Mouse (Mus musculus): ENCODE results near the gene Kmt5b. TPM values are rescaled to one million over a fixed set of nuclear protein-coding genes. Genes with fewer than 3 reads are reported as not detected.

The Kmt5b gene
- total and polyA plus RNA-seq, 2 experiments from 2014 or later = 38.1 to 103 TPM

DNA sequence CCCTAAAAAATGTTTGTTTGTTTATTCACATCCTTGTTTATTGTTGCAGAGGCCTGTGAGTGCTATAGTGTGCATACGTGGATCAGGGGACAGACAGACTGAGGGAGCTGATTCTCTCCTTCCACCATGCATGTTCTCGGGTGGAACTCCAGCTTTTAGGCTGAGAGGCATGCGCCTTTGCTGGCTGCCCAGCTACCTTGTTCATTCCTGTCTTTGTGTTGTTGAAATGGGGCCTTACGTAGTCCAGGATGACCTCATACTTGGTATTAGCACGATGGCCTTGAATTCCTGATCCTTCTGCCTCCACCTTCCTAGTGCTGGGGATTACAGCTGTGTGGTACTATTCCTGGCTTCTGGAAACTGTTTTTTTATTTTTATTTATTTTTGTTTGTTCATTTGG is 80.5 kb downstream of the Kmt5b start:
- 70% methylated on average over 5 of the region's 5 CpGs for WGBS
- Histone ChIP-seq H3K27ac (ENCODE audit: low read depth, low read length) (no peak overlapping the region), H3K9me3 (ENCODE audit: low read length) (no peaks in the 10 kb centered on the region), H3K9ac (no peak overlapping the region), H3K4me1 (ENCODE audit: insufficient read depth) (no peaks in the 10 kb centered on the region), H3K4me3 (ENCODE audit: low read depth, low read length) (no peak overlapping the region), H3K27me3 (ENCODE audit: insufficient read depth, low read length) (no peaks in the 10 kb centered on the region), H3K36me3 (ENCODE audit: insufficient read depth) (no peaks in the 10 kb centered on the region), H3K4me2 (ENCODE audit: low read depth) (no peak overlapping the region)
- no peak for ATAC-seq
- no peak for TF ChIP-seq CTCF (IDR thresholded peaks at IDR 0.05; ENCODE audit: low read depth)
- no peak for DNase-seq

DNA sequence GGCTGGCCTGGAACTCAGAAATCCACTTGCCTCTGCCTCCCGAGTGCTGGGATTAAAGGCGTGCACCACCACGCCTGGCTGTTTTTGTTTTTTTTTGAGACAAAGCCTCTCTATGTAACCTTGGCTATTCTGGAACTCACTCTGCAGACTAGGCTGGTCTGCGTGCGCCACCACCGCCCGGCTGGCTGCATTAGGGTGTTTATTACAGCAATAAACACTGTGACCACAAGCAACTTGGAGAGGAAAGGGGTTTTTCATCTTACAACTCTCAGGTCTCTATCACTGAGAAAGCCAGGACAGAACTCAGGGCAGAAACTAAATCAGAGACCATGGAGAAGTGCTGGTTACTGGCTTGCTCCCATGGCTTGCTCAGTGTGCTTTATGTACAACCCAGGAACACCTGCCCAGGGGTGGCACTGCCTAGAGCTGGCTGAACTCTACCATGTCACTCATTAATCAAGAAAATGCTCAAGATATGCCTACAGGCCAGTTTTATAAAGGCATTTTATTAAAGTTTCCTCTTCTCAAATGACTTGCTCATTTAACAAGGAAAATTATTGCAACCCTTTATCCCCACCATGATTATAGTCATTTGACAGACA is 81.1 kb downstream of the Kmt5b start:
- no peak for TF ChIP-seq CTCF (IDR thresholded peaks at IDR 0.05; ENCODE audit: low read depth)
- ATAC-seq (no peak), DNase-seq (no peak)
- Histone ChIP-seq H3K36me3 (ENCODE audit: insufficient read depth) (no peaks in the 10 kb centered on the region), H3K4me3 (ENCODE audit: low read depth, low read length) (no peak overlapping the region), H3K4me1 (ENCODE audit: insufficient read depth) (no peaks in the 10 kb centered on the region), H3K27ac (ENCODE audit: low read depth, low read length) (no peak overlapping the region), H3K27me3 (ENCODE audit: insufficient read depth, low read length) (no peaks in the 10 kb centered on the region), H3K4me2 (ENCODE audit: low read depth) (no peak overlapping the region), H3K9ac (no peak overlapping the region), H3K9me3 (ENCODE audit: low read length) (no peaks in the 10 kb centered on the region)
- 84% methylated on average over 7 of the region's 7 CpGs for WGBS

DNA sequence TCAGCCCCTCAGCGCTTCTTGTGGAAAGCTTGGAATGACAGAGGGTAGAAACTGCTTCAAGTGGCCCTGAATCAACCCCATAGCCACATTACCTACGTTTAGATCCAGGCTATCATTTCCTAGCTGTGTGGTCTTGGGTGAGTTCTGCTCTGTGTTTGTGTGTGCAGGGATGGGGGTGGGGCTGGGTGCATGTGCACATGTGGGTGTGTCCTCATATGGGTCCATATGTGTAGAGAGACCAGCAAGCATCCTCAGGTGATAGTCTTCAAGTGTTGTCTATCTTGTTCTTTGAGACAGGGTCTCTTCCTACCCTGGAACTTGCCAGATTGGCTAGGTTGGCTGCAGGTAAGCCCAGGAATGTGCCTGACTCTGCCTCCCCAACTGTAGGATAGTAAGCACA is 82.0 kb downstream of the Kmt5b start:
- Histone ChIP-seq H3K36me3 (ENCODE audit: insufficient read depth) (no peaks in the 10 kb centered on the region), H3K9ac (no peak overlapping the region), H3K27ac (ENCODE audit: low read depth, low read length) (no peak overlapping the region), H3K4me1 (ENCODE audit: insufficient read depth) (peaks cover 7% of the 10 kb centered on the region; the same call in 1 of the 2 replicates), H3K4me2 (ENCODE audit: low read depth) (no peak overlapping the region), H3K27me3 (ENCODE audit: insufficient read depth, low read length) (no peaks in the 10 kb centered on the region), H3K9me3 (ENCODE audit: low read length) (no peaks in the 10 kb centered on the region), H3K4me3 (ENCODE audit: low read depth, low read length) (no peak overlapping the region)
- DNase-seq (no peak), ATAC-seq (no peak)
- no peak for TF ChIP-seq CTCF (IDR thresholded peaks at IDR 0.05; ENCODE audit: low read depth)
- 89% methylated on average over 2 of the region's 2 CpGs for WGBS

DNA sequence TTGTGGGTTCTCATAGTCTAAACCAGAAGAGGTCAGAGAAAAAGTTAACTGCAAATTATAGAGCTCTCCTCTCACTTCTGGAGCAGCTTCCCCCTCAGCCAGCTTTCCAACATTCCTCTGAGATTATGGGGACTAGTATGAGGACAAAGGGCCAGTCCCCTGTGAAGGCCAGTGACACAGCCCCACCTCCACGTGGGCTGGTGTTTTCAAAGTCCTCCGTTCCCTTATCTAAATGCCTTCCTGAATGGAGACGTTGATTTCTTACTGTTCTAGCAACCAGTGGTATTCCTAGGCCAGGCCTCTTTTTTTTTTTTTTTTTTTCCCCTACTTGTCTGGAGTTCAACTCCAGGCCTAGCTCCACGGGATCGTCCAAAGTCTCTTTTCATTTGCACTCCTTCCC is 82.9 kb downstream of the Kmt5b start:
- Histone ChIP-seq H3K9ac (no peak overlapping the region), H3K4me1 (ENCODE audit: insufficient read depth) (peaks cover 12% of the 10 kb centered on the region; the same call in 1 of the 2 replicates), H3K4me3 (ENCODE audit: low read depth, low read length) (no peak overlapping the region), H3K27ac (ENCODE audit: low read depth, low read length) (no peak overlapping the region), H3K9me3 (ENCODE audit: low read length) (no peaks in the 10 kb centered on the region), H3K4me2 (ENCODE audit: low read depth) (no peak overlapping the region), H3K27me3 (ENCODE audit: insufficient read depth, low read length) (no peaks in the 10 kb centered on the region), H3K36me3 (ENCODE audit: insufficient read depth) (no peaks in the 10 kb centered on the region)
- 45% methylated on average over 5 of the region's 5 CpGs for WGBS
- TF ChIP-seq CTCF (IDR thresholded peaks at IDR 0.05; ENCODE audit: low read depth) = no peak
- DNase-seq (no peak), ATAC-seq (no peak)

DNA sequence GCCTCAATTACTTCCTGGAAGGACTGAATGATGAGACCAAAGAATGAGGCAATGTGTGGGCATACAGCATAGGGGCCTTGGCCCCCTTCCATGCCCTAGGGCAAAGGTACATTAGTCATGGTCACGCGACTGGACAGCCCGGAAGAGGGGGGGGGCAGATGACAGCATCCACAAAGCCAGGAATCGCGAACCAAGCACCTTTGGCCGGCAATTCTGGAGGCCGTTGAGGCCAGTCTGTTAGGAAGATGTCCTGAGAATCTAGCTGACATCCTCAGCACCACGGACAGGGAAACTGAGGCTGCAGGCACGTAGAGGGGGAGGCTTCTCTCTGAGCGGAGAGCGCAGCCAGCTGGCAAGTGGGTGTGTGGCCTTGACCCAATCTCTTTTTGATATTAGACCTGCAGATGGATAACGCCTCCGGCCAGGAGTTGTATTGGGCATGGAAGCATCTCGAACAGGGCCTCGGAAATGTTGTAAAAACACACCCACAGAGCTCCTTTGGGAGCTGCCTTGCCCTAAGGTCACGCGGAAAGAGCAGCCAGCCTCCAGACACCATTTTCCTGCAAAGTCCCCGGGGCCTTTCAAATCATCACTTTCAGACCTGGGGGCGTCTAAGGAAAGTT is 83.7 kb downstream of the Kmt5b start:
- no peak for TF ChIP-seq CTCF (IDR thresholded peaks at IDR 0.05; ENCODE audit: low read depth)
- no peak for DNase-seq
- Histone ChIP-seq H3K27me3 (ENCODE audit: insufficient read depth, low read length) (no peaks in the 10 kb centered on the region), H3K9ac (peak overlapping the region; percentile 40; the same call in 1 of the 2 replicates), H3K4me2 (ENCODE audit: low read depth) (peak overlapping the region; percentile 61), H3K4me1 (ENCODE audit: insufficient read depth) (peaks cover 19% of the 10 kb centered on the region), H3K27ac (ENCODE audit: low read depth, low read length) (peak overlapping the region; percentile 10; the same call in 1 of the 2 replicates), H3K9me3 (ENCODE audit: low read length) (no peaks in the 10 kb centered on the region), H3K4me3 (ENCODE audit: low read depth, low read length) (peak overlapping the region; percentile 85), H3K36me3 (ENCODE audit: insufficient read depth) (no peaks in the 10 kb centered on the region)
- no peak for ATAC-seq
- WGBS = 10% methylated on average over 19 of the region's 19 CpGs

DNA sequence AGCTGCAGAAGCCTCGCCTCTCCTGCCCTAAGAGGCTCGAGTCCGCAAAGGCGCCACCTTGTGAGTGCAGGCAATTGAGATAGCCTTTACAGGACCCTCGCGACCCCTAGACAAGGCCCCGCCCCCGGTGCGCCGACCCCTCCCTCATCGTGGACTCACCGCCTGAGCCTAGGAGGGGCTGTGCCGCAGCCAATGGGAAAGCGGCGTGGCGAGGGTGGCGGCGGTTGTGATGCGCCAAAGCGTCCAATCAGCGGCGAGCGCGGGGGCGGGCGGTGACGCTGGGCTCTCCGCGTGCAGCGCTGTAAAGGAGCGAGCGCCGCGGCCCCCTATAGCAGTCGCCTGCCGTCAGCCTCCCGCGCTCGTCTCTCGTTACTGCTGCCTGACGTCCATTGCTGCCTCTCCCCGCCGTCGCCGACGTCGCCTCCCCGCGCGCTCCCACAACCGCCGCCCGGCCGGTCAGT is 84.3 kb downstream of the Kmt5b start, which contains the start of gene Chka:
Chka (plus strand) TSS at position 272 of the 461 bp plus-strand sequence.
- Histone ChIP-seq H3K4me1 (ENCODE audit: insufficient read depth) (peaks cover 19% of the 10 kb centered on the region), H3K27me3 (ENCODE audit: insufficient read depth, low read length) (no peaks in the 10 kb centered on the region), H3K9me3 (ENCODE audit: low read length) (no peaks in the 10 kb centered on the region), H3K4me3 (ENCODE audit: low read depth, low read length) (peak within 1 kb of the TSS; percentile 85), H3K4me2 (ENCODE audit: low read depth) (peak within 1 kb of the TSS; percentile 61), H3K36me3 (ENCODE audit: insufficient read depth) (no peaks in the 10 kb centered on the region), H3K27ac (ENCODE audit: low read depth, low read length) (peak within 1 kb of the TSS; percentile 97), H3K9ac (peak within 1 kb of the TSS; percentile 85)
- peak; percentile 99 for ATAC-seq
- DNase-seq = peak; percentile 98
- WGBS = under 1% methylated on average over 51 of the region's 54 CpGs
- TF ChIP-seq CTCF (IDR thresholded peaks at IDR 0.05; ENCODE audit: low read depth) = peak; percentile 39

DNA sequence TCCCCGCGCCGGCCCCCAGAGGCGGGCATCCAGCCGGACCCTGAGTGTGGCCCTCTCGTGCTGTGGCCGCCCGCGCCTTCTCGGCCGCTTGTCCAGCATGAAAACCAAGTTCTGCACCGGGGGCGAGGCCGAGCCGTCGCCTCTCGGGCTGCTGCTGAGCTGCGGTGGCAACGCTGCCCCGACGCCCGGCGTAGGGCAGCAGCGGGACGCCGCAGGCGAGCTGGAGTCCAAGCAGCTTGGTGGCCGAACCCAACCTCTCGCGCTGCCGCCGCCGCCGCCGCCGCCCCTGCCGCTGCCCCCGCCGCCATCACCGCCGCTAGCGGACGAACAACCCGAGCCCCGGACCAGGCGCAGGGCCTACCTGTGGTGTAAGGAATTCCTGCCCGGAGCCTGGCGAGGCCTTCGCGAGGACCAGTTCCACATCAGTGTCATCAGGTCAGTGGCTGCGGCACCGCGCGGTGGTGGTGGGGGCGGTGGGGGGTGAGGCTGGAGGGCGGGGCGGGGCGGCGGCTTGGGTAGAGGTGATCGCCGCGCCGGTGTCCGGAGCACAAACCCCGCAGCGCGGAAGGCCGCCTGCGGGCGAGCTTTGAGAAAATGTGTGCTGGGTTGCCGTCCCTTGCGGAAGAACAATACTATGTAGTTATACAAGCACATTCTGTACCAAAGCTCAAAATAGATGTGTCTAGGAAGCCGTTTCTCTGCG is 84.9 kb downstream of the Kmt5b start:
- no peak for TF ChIP-seq CTCF (IDR thresholded peaks at IDR 0.05; ENCODE audit: low read depth)
- no peaks in the 10 kb centered on the region for H3K27me3 ChIP-seq (ENCODE audit: insufficient read depth, low read length)
- DNase-seq = peak; percentile 50
- peak overlapping the region; percentile 85 for H3K9ac ChIP-seq
- H3K9me3 ChIP-seq (ENCODE audit: low read length) = no peaks in the 10 kb centered on the region
- no peaks in the 10 kb centered on the region for H3K36me3 ChIP-seq (ENCODE audit: insufficient read depth)
- H3K4me2 ChIP-seq (ENCODE audit: low read depth) = peak overlapping the region; percentile 61
- H3K27ac ChIP-seq (ENCODE audit: low read depth, low read length) = peak overlapping the region; percentile 97
- peak overlapping the region; percentile 85 for H3K4me3 ChIP-seq (ENCODE audit: low read depth, low read length)
- 3% methylated on average over 65 of the region's 74 CpGs for WGBS
- peaks cover 19% of the 10 kb centered on the region for H3K4me1 ChIP-seq (ENCODE audit: insufficient read depth)
- ATAC-seq = peak; percentile 28; the same call in 1 of the 2 replicates

Measured in forebrain, postnatal 0 days (tissue).